Mouse (Mus musculus): ENCODE measurements around the gene Rptor.

The Rptor gene

DNA sequence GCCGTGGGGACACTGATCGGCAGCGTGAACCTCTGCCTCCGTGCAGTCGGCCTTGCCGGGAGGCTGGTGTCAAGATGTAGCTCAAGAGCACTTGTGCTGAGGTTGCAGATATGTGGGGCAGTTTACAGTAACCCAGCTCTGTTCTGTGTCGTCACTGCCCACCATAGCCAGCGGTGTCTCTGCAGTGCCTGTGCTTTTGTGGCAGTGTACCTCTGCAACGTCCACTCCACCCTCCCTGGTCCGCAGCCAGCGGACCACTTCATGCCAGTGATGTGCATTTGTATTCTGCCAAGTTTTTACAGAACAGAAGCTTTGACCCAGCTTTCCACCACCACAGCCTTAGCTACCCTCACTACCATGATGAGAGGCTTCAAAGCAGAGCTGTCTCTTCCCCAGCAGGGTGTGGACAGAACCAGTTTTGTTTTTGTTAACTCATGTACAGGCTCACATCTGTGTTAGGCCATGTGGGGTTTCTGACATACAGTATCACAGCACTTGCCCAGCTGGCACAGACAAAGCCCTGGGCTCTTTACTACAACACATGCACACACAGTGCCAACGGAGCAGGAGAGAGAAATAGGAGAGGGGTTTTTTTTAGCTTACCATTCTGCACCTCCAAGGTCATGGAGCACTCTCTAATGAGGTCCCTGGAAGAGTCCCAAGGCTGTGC lies 182.1 kb downstream of the Rptor start:
- no peak for DNase-seq (ENCODE audit: low spot score)

GRCm38 (mm10) chr11:119785661-119786384 lies 183.1 kb downstream of the Rptor start:
- no peak for DNase-seq (ENCODE audit: low spot score)

GRCm38 (mm10) chr11:119786385-119786880 lies 183.7 kb downstream of the Rptor start:
- no peak for DNase-seq (ENCODE audit: low spot score)

- DNase-seq (ENCODE audit: low spot score), result no peak
These were observed 185.8 kb downstream of the Rptor start for GRCm38 (mm10) chr11:119788488-119788887.

GRCm38 (mm10) chr11:119788919-119789713 lies 186.4 kb downstream of the Rptor start:
- no peak for DNase-seq (ENCODE audit: low spot score)

GRCm38 (mm10) chr11:119791923-119792564 lies 189.3 kb downstream of the Rptor start:
- DNase-seq (ENCODE audit: low spot score), result no peak

DNA sequence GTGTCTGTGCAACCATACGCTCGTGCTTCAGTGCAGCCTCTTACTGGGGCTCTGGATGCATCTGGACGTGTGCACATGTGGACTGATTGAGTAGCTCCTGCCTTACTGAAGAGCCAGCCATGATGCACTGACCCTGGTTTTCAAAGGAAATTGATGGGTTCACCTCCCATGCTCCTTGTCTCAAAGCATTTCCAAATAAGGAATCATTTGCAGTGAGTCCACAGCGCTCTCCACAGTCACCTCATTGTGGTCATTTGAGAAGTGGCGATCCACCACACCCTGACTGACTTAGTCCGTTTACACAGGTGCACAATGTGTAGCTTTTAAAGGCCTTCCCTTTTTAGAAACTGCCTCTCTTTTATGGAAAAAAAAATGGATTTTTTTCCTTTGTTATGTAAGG lies 190.7 kb downstream of the Rptor start:
- DNase-seq (ENCODE audit: low spot score), result no peak

- no peak for DNase-seq (ENCODE audit: low spot score)
These were observed 191.3 kb downstream of the Rptor start for GRCm38 (mm10) chr11:119794020-119794419.

DNA sequence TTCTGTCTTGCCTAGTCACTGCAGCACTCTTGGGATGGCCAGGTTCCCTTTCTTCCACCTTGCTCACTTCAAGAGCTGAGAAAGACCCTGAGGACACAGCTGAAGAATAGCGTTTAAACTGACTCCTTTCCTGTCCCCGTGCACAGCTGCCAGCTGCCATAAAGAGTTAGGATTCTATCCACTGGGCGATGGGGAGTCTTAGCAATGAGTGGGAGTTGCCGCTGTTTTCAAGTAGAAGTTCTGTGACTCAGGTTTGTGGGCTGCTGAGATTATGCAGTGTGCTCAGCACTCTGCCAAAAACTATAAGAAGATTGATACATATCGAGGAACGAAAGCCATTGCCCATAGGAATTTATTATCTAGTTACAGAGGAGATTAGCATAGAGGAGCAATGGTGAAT lies 192.0 kb downstream of the Rptor start:
- DNase-seq (ENCODE audit: low spot score), result no peak

DNA sequence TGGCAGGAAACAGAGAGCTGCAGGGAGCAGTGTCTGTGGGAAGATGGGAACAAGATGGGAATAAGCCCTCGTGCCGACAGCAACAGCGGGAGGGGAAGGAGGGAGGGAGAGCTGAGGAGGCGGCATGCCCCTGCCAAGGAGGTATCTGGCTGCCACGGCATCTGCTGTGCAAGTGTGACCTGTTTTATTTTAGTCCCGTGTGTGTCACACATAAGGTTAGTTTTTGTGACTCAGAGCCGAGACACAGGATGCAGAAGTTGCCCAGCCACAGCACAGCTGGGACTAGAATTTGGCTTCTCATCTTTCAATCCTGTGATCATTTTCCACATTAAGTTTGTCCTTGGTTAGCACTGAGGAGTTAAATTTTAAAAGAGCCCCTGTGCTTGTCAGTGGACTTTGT lies 193.7 kb downstream of the Rptor start:
- no peak for DNase-seq (ENCODE audit: low spot score)

- no peak for DNase-seq (ENCODE audit: low spot score)
These were observed 194.1 kb downstream of the Rptor start for GRCm38 (mm10) chr11:119796846-119797245.

DNA sequence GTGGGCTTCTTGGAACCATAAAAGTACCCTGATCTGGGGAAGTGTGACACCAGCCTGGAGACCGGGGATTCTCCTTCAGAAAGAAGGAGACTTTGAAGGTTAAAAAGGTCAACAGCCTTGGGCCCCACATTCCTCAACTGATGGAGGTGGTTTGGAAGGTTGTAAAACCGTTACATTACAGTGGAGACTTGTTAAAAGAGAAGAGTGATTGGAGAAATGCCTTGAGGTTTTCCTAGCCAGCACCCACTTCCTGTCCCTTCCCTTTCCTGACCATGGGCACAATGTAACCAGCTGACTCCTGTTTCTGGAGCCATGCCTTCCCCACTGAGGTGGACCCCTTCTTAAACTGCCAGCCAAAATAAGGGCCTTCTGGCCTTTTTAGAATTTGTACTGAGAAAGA lies 196.8 kb downstream of the Rptor start:
- DNase-seq (ENCODE audit: low spot score), result no peak

DNA sequence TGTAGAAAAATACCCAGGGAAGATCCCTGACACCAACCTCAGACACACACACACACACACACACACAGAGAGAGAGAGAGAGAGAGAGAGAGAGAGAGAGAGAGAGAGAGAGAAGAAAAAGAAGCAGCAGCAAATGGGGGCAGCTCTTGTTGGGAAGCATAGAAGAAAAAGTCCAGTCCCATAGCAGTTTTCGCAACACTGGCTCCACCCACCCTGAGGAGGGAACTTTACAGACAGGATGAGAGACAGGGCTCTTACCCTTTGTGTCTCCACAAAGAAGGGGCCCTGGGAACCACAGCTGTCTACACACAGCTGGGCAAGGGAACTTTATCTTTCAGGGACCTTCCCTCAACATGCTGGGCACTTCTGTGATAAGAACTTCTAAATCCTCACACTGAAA lies 199.2 kb downstream of the Rptor start:
- no peak for DNase-seq (ENCODE audit: low spot score)

DNA sequence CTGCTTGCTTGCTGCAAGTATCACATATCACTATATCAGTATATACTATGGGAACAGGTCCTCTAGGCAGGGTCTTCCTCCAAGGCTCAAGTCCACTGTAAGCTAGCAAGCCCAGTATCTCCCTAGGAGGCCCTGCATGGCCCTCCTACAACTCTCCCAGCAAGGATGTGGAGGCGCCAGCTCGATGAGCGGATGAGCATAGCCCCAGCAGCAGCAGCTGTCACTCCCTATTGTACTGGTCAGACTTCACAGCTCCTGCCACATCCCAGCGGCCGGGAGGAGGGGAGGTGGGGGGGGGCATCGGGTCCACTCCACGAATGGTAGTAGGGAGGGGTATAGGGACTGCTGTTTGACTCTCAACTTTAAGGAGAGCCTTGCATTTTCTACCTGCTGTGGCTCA lies 200.2 kb downstream of the Rptor start:
- DNase-seq (ENCODE audit: low spot score), result no peak

- no peak for DNase-seq (ENCODE audit: low spot score)
These were observed 201.7 kb downstream of the Rptor start for GRCm38 (mm10) chr11:119804392-119804791.

- DNase-seq (ENCODE audit: low spot score), result no peak
These were observed 202.5 kb downstream of the Rptor start for GRCm38 (mm10) chr11:119805112-119805750.

GRCm38 (mm10) chr11:119806539-119806938 lies 203.8 kb downstream of the Rptor start:
- DNase-seq (ENCODE audit: low spot score), result no peak

DNA sequence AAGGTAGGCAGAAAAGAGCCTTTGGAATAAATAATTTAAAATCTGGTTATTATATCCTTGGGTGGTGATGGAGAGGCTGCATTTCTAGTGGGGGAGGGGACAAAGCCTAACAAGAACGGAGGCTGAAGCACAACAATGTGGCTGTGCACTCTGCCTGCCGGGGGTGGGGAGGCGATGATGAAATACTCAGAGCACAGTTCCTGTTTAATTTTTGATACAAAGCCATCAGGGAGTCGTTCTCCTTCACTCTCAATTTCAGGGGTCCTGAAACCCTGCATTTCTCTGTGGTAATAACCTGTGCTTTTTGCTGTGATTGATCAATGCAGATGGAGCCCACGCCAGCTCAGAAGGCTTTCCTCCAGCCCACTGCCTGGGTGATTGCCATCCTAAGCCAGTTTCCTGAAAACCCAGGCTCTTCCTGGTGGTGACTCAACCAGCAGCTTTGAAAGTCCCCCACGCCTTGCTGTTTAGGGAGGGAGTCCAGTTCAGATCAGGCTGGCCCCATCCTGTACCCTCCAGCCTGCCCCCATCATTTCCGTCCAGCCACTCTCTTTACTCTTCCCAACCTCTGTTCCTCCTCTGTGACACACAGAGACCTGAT lies 204.8 kb downstream of the Rptor start:
- DNase-seq (ENCODE audit: low spot score), result no peak

DNA sequence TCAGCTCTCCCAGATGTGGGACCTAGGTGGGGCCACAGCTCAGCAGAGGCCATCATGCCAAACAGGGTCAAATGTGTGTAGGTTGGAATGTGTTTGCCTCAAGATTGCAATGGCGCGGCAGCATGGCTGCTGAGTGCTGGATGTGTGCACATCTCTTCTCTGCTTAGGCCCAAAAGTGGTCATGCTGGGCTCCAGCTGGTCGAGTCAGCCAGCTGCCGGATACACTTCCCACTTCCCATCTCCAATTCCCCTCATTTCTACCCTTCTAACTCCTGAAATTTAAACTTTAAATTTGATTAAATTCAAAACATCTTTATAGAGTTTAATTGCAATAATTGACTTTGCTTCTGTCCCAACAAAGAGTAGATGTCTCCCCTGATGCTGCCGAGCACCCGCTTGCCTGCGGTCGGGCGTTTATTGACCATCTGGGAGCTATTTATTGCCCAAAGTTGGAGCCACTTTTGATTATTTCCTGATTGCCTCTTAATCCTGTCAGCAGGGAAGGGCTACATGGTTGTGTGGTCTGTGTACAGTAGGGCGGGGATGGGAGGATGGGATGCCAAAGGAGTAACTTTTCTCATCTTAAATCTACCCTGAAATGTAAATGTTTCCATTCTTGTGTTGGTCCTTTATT lies 206.1 kb downstream of the Rptor start:
- no peak for DNase-seq (ENCODE audit: low spot score)

- DNase-seq (ENCODE audit: low spot score), result no peak
These were observed 206.6 kb downstream of the Rptor start for GRCm38 (mm10) chr11:119809309-119809708.

DNA sequence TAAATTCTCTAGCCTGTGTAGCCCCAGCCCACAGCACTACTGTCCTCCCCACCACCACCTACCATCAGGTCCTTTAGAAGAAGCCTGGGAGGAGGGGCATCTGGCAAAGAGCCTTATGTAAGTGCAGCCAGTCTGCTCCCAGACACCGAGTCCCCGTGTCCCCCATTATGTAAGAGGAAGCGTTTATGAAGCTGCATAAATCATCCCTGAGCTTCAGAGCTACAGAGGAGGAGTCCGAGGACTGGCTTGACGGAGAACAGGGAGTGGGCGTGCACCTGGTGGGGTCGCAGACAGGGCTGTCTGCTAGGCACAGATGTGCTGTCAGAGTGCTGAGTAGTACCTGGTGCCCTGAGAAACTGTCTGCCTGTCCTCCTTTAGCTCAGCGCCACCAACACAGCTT lies 208.3 kb downstream of the Rptor start:
- no peak for DNase-seq (ENCODE audit: low spot score)
